Mouse (Mus musculus) ES-E14 (cell line): Measurements from ENCODE around the gene Mpv17l2. TPM values are rescaled to one million over a fixed set of nuclear protein-coding genes. Genes with fewer than 3 reads are reported as not detected.

Experiments used
- DNase-seq: peaks from one replicate; pipeline ENCODE4 v3.0.0-alpha.2; 2013; ENCODE audit warnings: low read depth, low spot score
- H3K27ac ChIP-seq: 2 replicates; pipeline ENCODE4 v1.5.1; 2012; ENCODE audit warnings: low read depth, mild to moderate bottlenecking, low read length, moderate library complexity, mixed read lengths; ENCODE audit not compliant: poor library complexity, insufficient read depth, severe bottlenecking
- H3K36me3 ChIP-seq: 2 replicates; pipeline ENCODE4 v1.6.1; 2012; ENCODE audit warnings: mild to moderate bottlenecking, low read length, moderate library complexity, mixed read lengths; ENCODE audit not compliant: control insufficient read depth, poor library complexity, insufficient read depth, severe bottlenecking
- H3K4me1 ChIP-seq, 2 experiments: fragments of 150-350 bp in 1 of 2; sonication (generic) in 1 of 2; 2 replicates each; pipeline ENCODE4 v1.6.1; 2012; ENCODE audit warnings: low read length in 2 of 2, mild to moderate bottlenecking in 1 of 2, mixed read lengths in 1 of 2; ENCODE audit not compliant: control insufficient read depth in 2 of 2, insufficient read depth in 2 of 2, poor library complexity in 1 of 2
- H3K4me3 ChIP-seq, 2 experiments: fragments of 150-350 bp in 1 of 2; sonication (generic) in 1 of 2; 2 replicates each; pipeline ENCODE4 v1.5.1; 2012; ENCODE audit warnings: low read length in 2 of 2, low read depth in 1 of 2, mild to moderate bottlenecking in 1 of 2, mixed read lengths in 1 of 2; ENCODE audit not compliant: insufficient read depth in 1 of 2, poor library complexity in 1 of 2, severe bottlenecking in 1 of 2
- H3K9ac ChIP-seq: 2 replicates; pipeline ENCODE4 v1.6.1; 2012; ENCODE audit warnings: low read depth, mild to moderate bottlenecking, low read length, mixed read lengths; ENCODE audit not compliant: poor library complexity, insufficient read depth, severe bottlenecking
- H3K9me3 ChIP-seq: fragments of 150-350 bp; sonication (generic); 2 replicates; pipeline ENCODE4 v1.6.1; 2012; ENCODE audit warnings: low read depth, mild to moderate bottlenecking, low read length; ENCODE audit not compliant: control insufficient read depth, insufficient read depth
- CHD2 ChIP-seq: IDR thresholded peaks from 2 replicates; pipeline ENCODE4 v1.6.1; 2014; ENCODE audit warnings: mild to moderate bottlenecking, low read depth, low read length, inconsistent platforms
- HCFC1 ChIP-seq: IDR thresholded peaks from 2 replicates; pipeline ENCODE4 v1.6.1; 2012; ENCODE audit warnings: low read length, inconsistent platforms, borderline replicate concordance; ENCODE audit not compliant: insufficient read depth
- MAFK ChIP-seq: IDR thresholded peaks from 2 replicates; pipeline ENCODE4 v1.6.1; 2014; ENCODE audit warnings: mild to moderate bottlenecking, low read depth, low read length, inconsistent platforms; ENCODE audit not compliant: insufficient read depth
- ZC3H11A ChIP-seq: IDR thresholded peaks from 2 replicates; pipeline ENCODE4 v1.6.1; 2012; ENCODE audit warnings: low read depth, mild to moderate bottlenecking, inconsistent platforms, low read length, borderline replicate concordance
- ZNF384 ChIP-seq: IDR thresholded peaks from 2 replicates; pipeline ENCODE4 v1.6.1; 2012; ENCODE audit warnings: low read depth, low read length, inconsistent platforms
- in situ Hi-C, 2 experiments: fragments of 600-800 bp; cut with MboI; formaldehyde crosslinking; loops; one replicate each; pipeline ENCODE4 v1.15.1; 2025; ENCODE audit warnings: low sequenced_read_pairs in 2 of 2, inconsistent platforms in 1 of 2; ENCODE audit not compliant: unreplicated experiment in 2 of 2
- total RNA-seq: library from RNA; depleted of rRNA; stranded (reverse); fragments of 300-350 nt; gene quantifications from 2 replicates; pipeline ENCODE4 v1.2.3, GENCODE M21; 2012

Gene Mpv17l2
- total RNA-seq, 1 experiment, result 49.9 TPM

- Histone ChIP-seq H3K9me3 (no peaks in the 10 kb centered on the region), H3K27ac (no peak overlapping the region), H3K9ac (no peak overlapping the region), H3K36me3 (peaks cover 29% of the 10 kb centered on the region; the same call in 1 of the 2 replicates), H3K4me3 (no peak overlapping the region), H3K4me1 (peaks cover 2 to 37% of the 10 kb centered on the region in 2 experiments; a peak in 3 of 4 replicates)
- DNase-seq, result no peak
- in situ Hi-C loops, result no loop called here
- TF ChIP-seq HCFC1 (no peak), ZC3H11A (no peak), CHD2 (no peak), MAFK (no peak), ZNF384 (no peak)
Observed at GRCm38 (mm10) chr8:70771217-70771616, 10.5 kb upstream of the Mpv17l2 start.

- H3K36me3 ChIP-seq, result peaks cover 29% of the 10 kb centered on the region; the same call in 1 of the 2 replicates
- no peaks in the 10 kb centered on the region for H3K9me3 ChIP-seq
- H3K9ac ChIP-seq, result no peak overlapping the region
- TF ChIP-seq HCFC1 (no peak), MAFK (no peak), ZC3H11A (no peak), ZNF384 (no peak), CHD2 (no peak)
- peaks cover 2 to 36% of the 10 kb centered on the region in 2 experiments; a peak in 3 of 4 replicates for H3K4me1 ChIP-seq
- no peak overlapping the region for H3K27ac ChIP-seq
- no peak for DNase-seq
- H3K4me3 ChIP-seq, result no peak overlapping the region
- in situ Hi-C loops, result no loop called here
Observed at GRCm38 (mm10) chr8:70770748-70771147, 10.0 kb upstream of the Mpv17l2 start.

GRCm38 (mm10) chr8:70769858-70770257 lies 9.1 kb upstream of the Mpv17l2 start:
- TF ChIP-seq HCFC1, result no peak
- TF ChIP-seq MAFK, result no peak

GRCm38 (mm10) chr8:70769359-70769758 lies 8.6 kb upstream of the Mpv17l2 start:
- peak; percentile 97 for DNase-seq
- H3K9me3 ChIP-seq, result no peaks in the 10 kb centered on the region
- H3K27ac ChIP-seq, result no peak overlapping the region
- peak overlapping the region; percentile 27 to 37; a peak in 3 of 4 replicates for H3K4me3 ChIP-seq
- H3K36me3 ChIP-seq, result peaks cover 29% of the 10 kb centered on the region; the same call in 1 of the 2 replicates
- H3K4me1 ChIP-seq, result peaks cover 2 to 39% of the 10 kb centered on the region in 2 experiments; a peak in 3 of 4 replicates
- in situ Hi-C loops, result no loop called here
- H3K9ac ChIP-seq, result peak overlapping the region; percentile 49
- TF ChIP-seq MAFK (no peak), HCFC1 (peak; percentile 78), CHD2 (no peak), ZNF384 (0 out of 2 replicates have a peak, but pooled peaks have one; percentile 59)

More at GRCm38 (mm10) chr8:70769858-70770257, 9.1 kb upstream of the Mpv17l2 start:
- in situ Hi-C loops, result no loop called here
- Histone ChIP-seq H3K36me3 (peaks cover 27% of the 10 kb centered on the region; the same call in 1 of the 2 replicates), H3K4me3 (no peak overlapping the region), H3K9me3 (no peaks in the 10 kb centered on the region), H3K4me1 (peaks cover 2 to 35% of the 10 kb centered on the region in 2 experiments; a peak in 3 of 4 replicates), H3K9ac (peak overlapping the region; percentile 17; the same call in 1 of the 2 replicates), H3K27ac (no peak overlapping the region)
- no peak for DNase-seq
